Mouse (Mus musculus) right cerebral cortex, postnatal 36 days (tissue): ENCODE measurements around the gene Cfap206.
A peak's percentile ranks its signal among the peaks of the same experiment; 100 is the strongest.
"Not testable (repeated sequence)": the region's sequence is repeated elsewhere in the genome, so short reads cannot be mapped to it uniquely, and the experiment has no call there.

Experiments
- DNase-seq, 2 experiments: peaks; one replicate each; pipeline ENCODE4 v3.0.0; 2022; ENCODE audit warnings: low spot score in 2 of 2, mixed read lengths in 1 of 2

Gene Cfap206

GRCm38 (mm10) chr4:34729851-34730341, at the start of gene Cfap206:
Gene Cfap206 (minus strand): TSS chr4:34730206.
- peak in 1 of 2 experiments; percentile 9 for DNase-seq

GRCm38 (mm10) chr4:34777677-34778527, 47.9 kb upstream of the Cfap206 start, which contains the start of gene Smim8:
Gene Smim8 (minus strand): TSS chr4:34778423.
- peak; percentile 78 to 83 for DNase-seq

GRCm38 (mm10) chr4:34771652-34772371, 41.8 kb upstream of the Cfap206 start:
- no peak for DNase-seq

GRCm38 (mm10) chr4:34756163-34756562, 26.2 kb upstream of the Cfap206 start, which contains the start of gene Gm136:
Gene Gm136 (minus strand): TSS chr4:34756263.
- DNase-seq: no peak

GRCm38 (mm10) chr4:34749236-34749635, 19.2 kb upstream of the Cfap206 start:
- no peak for DNase-seq

- DNase-seq: no peak
Measured at GRCm38 (mm10) chr4:34734461-34734860, 4.5 kb upstream of the Cfap206 start.

GRCm38 (mm10) chr4:34733415-34733814, 3.4 kb upstream of the Cfap206 start:
- not testable (repeated sequence) for DNase-seq

GRCm38 (mm10) chr4:34725710-34726109, 4.3 kb downstream of the Cfap206 start:
- DNase-seq: not testable (repeated sequence)

GRCm38 (mm10) chr4:34724306-34724705, 5.7 kb downstream of the Cfap206 start:
- no peak for DNase-seq

- no peak for DNase-seq
Measured at GRCm38 (mm10) chr4:34723186-34723585, 6.8 kb downstream of the Cfap206 start.

GRCm38 (mm10) chr4:34720127-34720895, 9.7 kb downstream of the Cfap206 start:
- DNase-seq: no peak

- no peak for DNase-seq
Measured at GRCm38 (mm10) chr4:34719421-34719820, 10.6 kb downstream of the Cfap206 start.

GRCm38 (mm10) chr4:34715062-34715461, 14.9 kb downstream of the Cfap206 start:
- DNase-seq: no peak

GRCm38 (mm10) chr4:34708127-34708526, 21.9 kb downstream of the Cfap206 start:
- DNase-seq: peak in 1 of 2 experiments; percentile 32

GRCm38 (mm10) chr4:34707248-34707647, 22.8 kb downstream of the Cfap206 start:
- DNase-seq: no peak

- no peak for DNase-seq
Measured at GRCm38 (mm10) chr4:34703029-34703428, 27.0 kb downstream of the Cfap206 start.

GRCm38 (mm10) chr4:34702231-34702630, 27.8 kb downstream of the Cfap206 start:
- no peak for DNase-seq

GRCm38 (mm10) chr4:34701528-34701927, 28.5 kb downstream of the Cfap206 start:
- DNase-seq: no peak

- no peak for DNase-seq
Measured at GRCm38 (mm10) chr4:34688021-34688420, 42.0 kb downstream of the Cfap206 start.

- DNase-seq: peak; percentile 94
Measured at GRCm38 (mm10) chr4:34686874-34687567, 43.0 kb downstream of the Cfap206 start, which contains the start of gene Slc35a1. Gene Slc35a1 (minus strand): TSS chr4:34687438.

- no peak for DNase-seq
Measured at GRCm38 (mm10) chr4:34680530-34680929, 49.5 kb downstream of the Cfap206 start.
